ENCODE assay signal across 1 mouse cellular context in the genomic region with DNA sequence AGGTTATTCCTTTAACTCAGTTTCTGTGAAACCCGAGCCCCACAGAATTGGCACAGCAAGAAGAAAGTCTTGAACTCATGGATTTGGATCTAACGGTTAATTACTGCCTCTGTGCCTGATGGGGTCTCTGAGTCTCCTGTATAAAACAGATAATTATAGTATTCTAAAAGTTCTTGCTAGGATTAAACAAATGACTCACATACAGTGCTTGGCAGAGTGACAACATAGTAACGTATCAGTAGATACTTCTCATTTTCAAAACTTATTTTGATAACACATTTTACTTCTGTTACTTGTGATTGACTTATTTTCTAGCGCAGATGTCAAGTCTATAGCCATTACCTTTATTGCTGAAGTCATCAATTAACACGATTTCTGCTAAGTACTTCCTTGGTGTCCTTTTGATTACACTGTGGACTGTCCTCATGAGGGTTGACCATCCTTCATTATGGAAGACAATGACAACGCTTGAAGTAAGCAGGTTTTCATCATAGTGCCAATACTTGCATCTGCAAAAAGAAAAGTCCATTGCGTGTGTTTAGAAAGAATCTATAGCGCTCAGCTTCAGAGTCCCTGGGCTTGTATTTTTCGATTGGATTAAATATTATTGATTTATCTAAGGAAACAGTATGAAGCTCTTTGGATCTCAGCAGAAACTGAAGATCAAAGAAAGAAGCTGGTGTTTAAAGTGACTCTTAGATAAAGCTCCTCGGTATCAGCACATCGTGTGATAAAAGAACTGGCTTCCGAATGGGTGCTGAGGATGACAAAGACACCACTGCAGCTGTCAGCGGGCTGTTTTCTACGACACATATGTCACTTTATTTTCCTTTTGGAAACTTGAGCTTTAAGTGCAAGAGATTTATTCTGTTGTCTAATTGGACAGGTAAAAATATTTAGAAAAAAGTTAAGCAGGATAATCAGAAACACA.
TF ChIP-seq lines count a peak whose summit lies in the region.

No protein-coding gene starts in this region.

TF ChIP-seq in MEL, 35 proteins besides CTCF, POLR2A, EP300 and RAD21 (continued from another document):
- peak; percentile 76; the same call in 1 of the 2 replicates for TF ChIP-seq JUND (IDR thresholded peaks at IDR 0.05; ENCODE audit: low read depth, low read length)
- no peak for TF ChIP-seq NRF1 (IDR thresholded peaks at IDR 0.05; ENCODE audit: insufficient read depth, low read depth, low read length, poor library complexity, severe bottlenecking)
- no peak for TF ChIP-seq MXI1 (IDR thresholded peaks at IDR 0.05; ENCODE audit: low read depth, low read length)
- peak; percentile 83 for TF ChIP-seq SIN3A (IDR thresholded peaks at IDR 0.05; ENCODE audit: low read length)
- peak; percentile 92 for TF ChIP-seq MYB (IDR thresholded peaks at IDR 0.05; ENCODE audit: low read depth, low read length)
- TF ChIP-seq MEF2A (IDR thresholded peaks at IDR 0.05; ENCODE audit: extremely low read depth, insufficient replicate concordance, low read depth, low read length, poor library complexity, severe bottlenecking) = no peak
- TF ChIP-seq UBTF (IDR thresholded peaks at IDR 0.05; ENCODE audit: borderline replicate concordance, insufficient read depth, low read depth, low read length) = no peak
- TF ChIP-seq ETS1 (IDR thresholded peaks at IDR 0.05; ENCODE audit: low read depth, low read length) = peak; percentile 90
- TF ChIP-seq MYC (IDR thresholded peaks at IDR 0.05; ENCODE audit: low read depth, low read length) = peak; percentile 68; the same call in 1 of the 2 replicates
- TF ChIP-seq MAFK (IDR thresholded peaks at IDR 0.05; ENCODE audit: borderline replicate concordance, low read depth, low read length) = peak; percentile 94
- no peak for TF ChIP-seq POLR2AphosphoS2 (IDR thresholded peaks at IDR 0.05; ENCODE audit: low read length)
- TF ChIP-seq CHD1 (IDR thresholded peaks at IDR 0.05; ENCODE audit: low read depth, low read length) = no peak
- TF ChIP-seq KAT2A (conservative IDR thresholded peaks at IDR 0.05; ENCODE audit: low read depth, low read length) = no peak; the same call in 1 of the 2 replicates
